Mouse (Mus musculus) MEL-GATA-1-ER (cell line): ENCODE measurements around the gene Xrcc4.

Source experiments
- DNase-seq: peaks from one replicate; pipeline ENCODE4 v3.0.0-alpha.2; 2012; ENCODE audit warnings: low read depth; ENCODE audit errors: extremely low read depth

Gene Xrcc4

GRCm38 (mm10) chr13:89739696-89740242, 349.6 kb downstream of the Xrcc4 start:
- DNase-seq, result no peak

GRCm38 (mm10) chr13:89738776-89739695, 350.4 kb downstream of the Xrcc4 start:
- DNase-seq, result peak; percentile 73

- DNase-seq, result no peak
Measured at GRCm38 (mm10) chr13:89738275-89738674, 351.1 kb downstream of the Xrcc4 start.

- DNase-seq, result no peak
Measured at GRCm38 (mm10) chr13:89735111-89735510, 354.3 kb downstream of the Xrcc4 start.

GRCm38 (mm10) chr13:89726492-89726891, 362.9 kb downstream of the Xrcc4 start:
- DNase-seq, result no peak
